Mouse (Mus musculus) cerebellum, adult 11-12 months (tissue): ENCODE results near the gene Fam53a.

Experiments used
- DNase-seq: peaks from one replicate; pipeline ENCODE4 v3.0.0; 2022

The Fam53a gene

GRCm38 (mm10) chr5:33630061-33630460 lies 626 bp upstream of the Fam53a start:
- peak; percentile 67 for DNase-seq

- no peak for DNase-seq
These were observed 575 bp downstream of the Fam53a start for GRCm38 (mm10) chr5:33628820-33629300.

- DNase-seq = no peak
These were observed 1.5 kb downstream of the Fam53a start for GRCm38 (mm10) chr5:33627968-33628367.

GRCm38 (mm10) chr5:33623766-33624165 lies 5.7 kb downstream of the Fam53a start:
- no peak for DNase-seq

GRCm38 (mm10) chr5:33622671-33623070 lies 6.8 kb downstream of the Fam53a start:
- no peak for DNase-seq

GRCm38 (mm10) chr5:33614391-33614790 lies 15.0 kb downstream of the Fam53a start:
- no peak for DNase-seq

GRCm38 (mm10) chr5:33611795-33612194 lies 17.6 kb downstream of the Fam53a start:
- DNase-seq = peak; percentile 45

GRCm38 (mm10) chr5:33609226-33609625 lies 20.2 kb downstream of the Fam53a start:
- no peak for DNase-seq

- no peak for DNase-seq
These were observed 22.0 kb downstream of the Fam53a start for GRCm38 (mm10) chr5:33607434-33607833.

- DNase-seq = peak; percentile 45
These were observed 22.8 kb downstream of the Fam53a start for GRCm38 (mm10) chr5:33606631-33607030.

- DNase-seq = peak; percentile 38
These were observed 24.1 kb downstream of the Fam53a start for GRCm38 (mm10) chr5:33605314-33605713.

- no peak for DNase-seq
These were observed 35.8 kb downstream of the Fam53a start for GRCm38 (mm10) chr5:33593620-33594019.

GRCm38 (mm10) chr5:33589221-33589888 lies 40.1 kb downstream of the Fam53a start:
- peak; percentile 61 for DNase-seq

- DNase-seq = no peak
These were observed 41.4 kb downstream of the Fam53a start for GRCm38 (mm10) chr5:33588066-33588465.

- no peak for DNase-seq
These were observed 41.9 kb downstream of the Fam53a start for GRCm38 (mm10) chr5:33587498-33588058.

- no peak for DNase-seq
These were observed 49.1 kb downstream of the Fam53a start for GRCm38 (mm10) chr5:33580336-33580735.

- DNase-seq = no peak
These were observed 55.2 kb downstream of the Fam53a start for GRCm38 (mm10) chr5:33574207-33574606.

GRCm38 (mm10) chr5:33565886-33566285 lies 63.5 kb downstream of the Fam53a start:
- no peak for DNase-seq

- no peak for DNase-seq
These were observed 73.0 kb downstream of the Fam53a start for GRCm38 (mm10) chr5:33556277-33556995.
